Mouse (Mus musculus): ENCODE measurements around the gene Chd2. TPM values are rescaled to one million over a fixed set of nuclear protein-coding genes. Genes with fewer than 3 reads are reported as not detected.

The Chd2 gene
- polyA plus RNA-seq, 1 experiment = 36.9 TPM

GRCm38 (mm10) chr7:73399501-73400044 is 142.1 kb downstream of the Chd2 start:
- 3% methylated on average over 19 of the region's 19 CpGs for WGBS
- DNase-seq = peak; percentile 73
- no peaks in the 10 kb centered on the region for H3K36me3 ChIP-seq (ENCODE audit: control insufficient read depth, insufficient read depth, low read length)
- no peaks in the 10 kb centered on the region for H3K27me3 ChIP-seq (replicated peaks; ENCODE audit: control insufficient read depth, insufficient read depth, low read length)
- no peak overlapping the region for H3K27ac ChIP-seq (ENCODE audit: insufficient read depth, low read depth, low read length)
- H3K4me3 ChIP-seq (ENCODE audit: insufficient read depth, low read depth, low read length) = peak overlapping the region; percentile 38
- TF ChIP-seq POLR2A (IDR thresholded peaks at IDR 0.05; ENCODE audit: low read depth, low read length) (no peak), CTCF (conservative IDR thresholded peaks at IDR 0.05; ENCODE audit: insufficient read depth, insufficient read length, low read depth, low read length) (peak; percentile 64)
- 0 out of 2 replicates have a peak, but pooled peaks cover 3% of the 10 kb centered on the region for H3K4me1 ChIP-seq (ENCODE audit: control insufficient read depth, insufficient read depth, low read length)

DNA sequence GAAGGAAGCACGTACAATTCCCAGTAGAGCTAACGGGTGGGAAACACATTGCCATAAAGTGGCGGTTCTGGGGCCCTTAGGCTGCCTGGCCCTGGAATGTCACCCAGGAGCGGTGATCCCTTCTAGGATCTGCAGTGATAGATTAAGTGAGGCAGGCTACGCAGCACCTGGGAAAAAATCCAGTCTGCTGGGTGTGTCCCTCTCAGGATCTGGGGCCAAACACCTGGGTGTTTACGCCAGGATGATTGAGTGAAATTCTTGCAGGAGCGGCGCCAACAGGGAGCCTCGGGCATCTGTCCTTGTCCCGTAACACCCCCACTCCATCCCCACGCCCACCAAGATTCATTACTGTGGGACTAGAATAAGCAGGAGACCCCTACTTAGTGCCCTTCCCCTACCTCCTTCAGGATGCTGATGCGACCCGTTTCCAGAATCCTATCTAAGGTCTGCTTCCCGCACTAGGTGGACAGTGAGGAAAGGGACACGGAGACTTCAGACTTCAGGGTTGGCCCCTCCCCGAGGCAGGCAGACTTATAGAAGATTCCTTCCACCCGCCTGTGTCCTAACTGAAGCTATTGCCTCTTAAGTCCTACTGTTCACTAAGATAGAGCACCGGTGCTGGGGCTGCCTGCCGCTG is 142.7 kb downstream of the Chd2 start:
- Histone ChIP-seq H3K4me1 (ENCODE audit: control insufficient read depth, insufficient read depth, low read length) (0 out of 2 replicates have a peak, but pooled peaks cover 3% of the 10 kb centered on the region), H3K4me3 (ENCODE audit: insufficient read depth, low read depth, low read length) (peak overlapping the region; percentile 38; the same call in 1 of the 2 replicates), H3K27me3 (replicated peaks; ENCODE audit: control insufficient read depth, insufficient read depth, low read length) (no peaks in the 10 kb centered on the region), H3K36me3 (ENCODE audit: control insufficient read depth, insufficient read depth, low read length) (no peaks in the 10 kb centered on the region), H3K27ac (ENCODE audit: insufficient read depth, low read depth, low read length) (no peak overlapping the region)
- TF ChIP-seq POLR2A (IDR thresholded peaks at IDR 0.05; ENCODE audit: low read depth, low read length) (no peak), CTCF (conservative IDR thresholded peaks at IDR 0.05; ENCODE audit: insufficient read depth, insufficient read length, low read depth, low read length) (no peak)
- no peak for DNase-seq
- WGBS = 27% methylated on average over 19 of the region's 19 CpGs

DNA sequence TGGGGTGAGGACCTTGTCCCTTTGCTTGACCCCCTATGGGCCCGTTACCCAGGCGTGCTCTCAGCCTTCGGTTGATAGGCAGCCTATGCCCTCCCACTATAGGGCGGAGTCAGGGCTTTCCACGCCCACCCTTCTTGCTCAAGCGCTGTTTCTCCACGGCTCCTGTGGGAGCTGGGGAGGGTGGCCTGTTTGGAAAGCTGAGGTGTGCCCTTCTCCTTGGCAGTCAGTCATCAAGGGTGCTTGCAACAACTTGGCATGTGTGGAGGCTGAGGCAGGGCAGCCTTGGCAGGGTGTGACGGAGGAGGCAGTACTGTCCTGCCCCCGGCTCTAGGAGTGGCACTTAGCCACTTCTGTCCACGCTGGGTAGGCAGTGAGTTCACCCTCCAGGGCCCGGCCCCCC is 143.3 kb downstream of the Chd2 start:
- whole genome bisulfite sequencing = 16% methylated on average over 11 of the region's 11 CpGs
- Histone ChIP-seq H3K36me3 (ENCODE audit: control insufficient read depth, insufficient read depth, low read length) (no peaks in the 10 kb centered on the region), H3K27ac (ENCODE audit: insufficient read depth, low read depth, low read length) (no peak overlapping the region), H3K27me3 (replicated peaks; ENCODE audit: control insufficient read depth, insufficient read depth, low read length) (no peaks in the 10 kb centered on the region), H3K4me1 (ENCODE audit: control insufficient read depth, insufficient read depth, low read length) (0 out of 2 replicates have a peak, but pooled peaks cover 3% of the 10 kb centered on the region), H3K4me3 (ENCODE audit: insufficient read depth, low read depth, low read length) (no peak overlapping the region)
- DNase-seq = peak; percentile 66
- TF ChIP-seq CTCF (conservative IDR thresholded peaks at IDR 0.05; ENCODE audit: insufficient read depth, insufficient read length, low read depth, low read length) (no peak), POLR2A (IDR thresholded peaks at IDR 0.05; ENCODE audit: low read depth, low read length) (no peak)

DNA sequence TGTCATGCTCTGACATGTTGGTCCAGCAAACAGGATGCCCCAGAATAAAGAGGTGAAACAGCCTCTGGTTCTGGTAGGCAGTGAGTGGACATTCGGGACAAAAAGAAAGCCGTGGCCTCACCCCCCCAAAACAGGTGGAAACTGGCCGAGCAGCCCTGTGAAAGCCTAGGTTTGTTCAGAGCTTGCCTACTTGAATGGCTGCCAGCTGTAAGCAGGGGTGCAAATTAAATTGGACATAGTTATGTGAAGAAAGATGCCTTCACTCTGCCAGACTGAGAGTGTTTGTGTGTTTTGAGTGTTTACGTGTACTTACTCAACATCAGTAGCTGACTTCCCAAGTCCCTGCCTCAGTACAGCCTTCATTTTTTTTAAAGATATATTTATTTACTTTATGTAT is 147.6 kb downstream of the Chd2 start:
- 47% methylated on average over 4 of the region's 4 CpGs for WGBS
- H3K4me1 ChIP-seq (ENCODE audit: control insufficient read depth, insufficient read depth, low read length) = peaks cover 3% of the 10 kb centered on the region; the same call in 1 of the 2 replicates

GRCm38 (mm10) chr7:73393307-73394012 is 148.2 kb downstream of the Chd2 start:
- no peak overlapping the region for H3K4me3 ChIP-seq (ENCODE audit: insufficient read depth, low read depth, low read length)
- 57% methylated on average over 9 of the region's 9 CpGs for WGBS
- no peak for DNase-seq
- no peaks in the 10 kb centered on the region; the same call in 1 of the 2 replicates for H3K27me3 ChIP-seq (replicated peaks; ENCODE audit: control insufficient read depth, insufficient read depth, low read length)
- TF ChIP-seq CTCF (conservative IDR thresholded peaks at IDR 0.05; ENCODE audit: insufficient read depth, insufficient read length, low read depth, low read length) (no peak), POLR2A (IDR thresholded peaks at IDR 0.05; ENCODE audit: low read depth, low read length) (no peak)
- H3K36me3 ChIP-seq (ENCODE audit: control insufficient read depth, insufficient read depth, low read length) = no peaks in the 10 kb centered on the region
- no peak overlapping the region for H3K27ac ChIP-seq (ENCODE audit: insufficient read depth, low read depth, low read length)
- peaks cover 3% of the 10 kb centered on the region; the same call in 1 of the 2 replicates for H3K4me1 ChIP-seq (ENCODE audit: control insufficient read depth, insufficient read depth, low read length)

More for the DNA sequence above, 147.6 kb downstream of the Chd2 start:
- TF ChIP-seq POLR2A (IDR thresholded peaks at IDR 0.05; ENCODE audit: low read depth, low read length) = no peak
- TF ChIP-seq CTCF (conservative IDR thresholded peaks at IDR 0.05; ENCODE audit: insufficient read depth, insufficient read length, low read depth, low read length) = no peak
- H3K36me3 ChIP-seq (ENCODE audit: control insufficient read depth, insufficient read depth, low read length) = no peaks in the 10 kb centered on the region
- no peaks in the 10 kb centered on the region; the same call in 1 of the 2 replicates for H3K27me3 ChIP-seq (replicated peaks; ENCODE audit: control insufficient read depth, insufficient read depth, low read length)
- DNase-seq = peak; percentile 34
- H3K27ac ChIP-seq (ENCODE audit: insufficient read depth, low read depth, low read length) = no peak overlapping the region
- no peak overlapping the region for H3K4me3 ChIP-seq (ENCODE audit: insufficient read depth, low read depth, low read length)

GRCm38 (mm10) chr7:73392359-73392758 is 149.3 kb downstream of the Chd2 start:
- Histone ChIP-seq H3K36me3 (ENCODE audit: control insufficient read depth, insufficient read depth, low read length) (no peaks in the 10 kb centered on the region), H3K4me1 (ENCODE audit: control insufficient read depth, insufficient read depth, low read length) (peaks cover 3% of the 10 kb centered on the region; the same call in 1 of the 2 replicates), H3K27ac (ENCODE audit: insufficient read depth, low read depth, low read length) (no peak overlapping the region), H3K27me3 (replicated peaks; ENCODE audit: control insufficient read depth, insufficient read depth, low read length) (no peaks in the 10 kb centered on the region; the same call in 1 of the 2 replicates), H3K4me3 (ENCODE audit: insufficient read depth, low read depth, low read length) (peak overlapping the region; percentile 86)
- no peak for DNase-seq
- 21% methylated on average over 9 of the region's 9 CpGs for WGBS
- no peak for TF ChIP-seq POLR2A (IDR thresholded peaks at IDR 0.05; ENCODE audit: low read depth, low read length)
- TF ChIP-seq CTCF (conservative IDR thresholded peaks at IDR 0.05; ENCODE audit: insufficient read depth, insufficient read length, low read depth, low read length) = no peak

All from kidney, adult 2 months (tissue).